ENCODE assay signal across 11 mouse cellular contexts in genomic region chr9:107696106-107696479, GRCm38 (mm10). TPM values are rescaled to one million over a fixed set of nuclear protein-coding genes. Genes with fewer than 3 reads are reported as not detected.
DNase-seq lines count a peak whose midpoint lies in the region; ATAC-seq and TF ChIP-seq lines count a peak whose summit lies in the region.
"Had no signal": no experiment of that assay in that cellular context is flagged by ENCODE, and none has a peak within 500 bp of the region (broad histone marks: within the 10 kb centered on the region; RNA-seq: fewer than 3 reads in every experiment).

No protein-coding gene starts in this region.

- no peak overlapping the region for H3K9ac ChIP-seq in intestine, embryonic 16.5 days (ENCODE audit: low read depth, low read length)
- H3K9ac ChIP-seq in intestine, embryonic 15.5 days, result no peak overlapping the region
- no peak overlapping the region for H3K9ac ChIP-seq in midbrain, embryonic 11.5 days (ENCODE audit: low read length)
- no peak overlapping the region for H3K9ac ChIP-seq in midbrain, postnatal 0 days (replicated peaks; ENCODE audit: low read length, poor library complexity, severe bottlenecking)

- no peak overlapping the region for H3K4me2 ChIP-seq in intestine, embryonic 16.5 days (ENCODE audit: low read depth, low read length)
- no peak overlapping the region for H3K4me2 ChIP-seq in intestine, embryonic 15.5 days (replicated peaks)
- no peak overlapping the region for H3K4me2 ChIP-seq in midbrain, embryonic 11.5 days
- no peak overlapping the region for H3K4me2 ChIP-seq in midbrain, postnatal 0 days (ENCODE audit: low read depth, low read length, poor library complexity, severe bottlenecking)

- H3K9me3 ChIP-seq in intestine, embryonic 16.5 days (ENCODE audit: control insufficient read depth, low read length), result no peaks in the 10 kb centered on the region
- H3K9me3 ChIP-seq in intestine, embryonic 15.5 days, result no peaks in the 10 kb centered on the region
- no peaks in the 10 kb centered on the region for H3K9me3 ChIP-seq in midbrain, embryonic 11.5 days (ENCODE audit: control insufficient read depth, low read length)
- H3K9me3 ChIP-seq in midbrain, postnatal 0 days (ENCODE audit: low read length), result no peaks in the 10 kb centered on the region
- H3K9me3 ChIP-seq: heart, embryonic 10.5 days had no signal

- no peaks in the 10 kb centered on the region for H3K36me3 ChIP-seq in intestine, embryonic 16.5 days (ENCODE audit: control insufficient read depth, insufficient read depth, low read length)
- H3K36me3 ChIP-seq in intestine, embryonic 15.5 days, result peaks cover 9% of the 10 kb centered on the region
- peaks cover 4% of the 10 kb centered on the region; the same call in 1 of the 2 replicates for H3K36me3 ChIP-seq in midbrain, embryonic 11.5 days (ENCODE audit: control insufficient read depth, insufficient read depth, low read length)
- peaks cover 30% of the 10 kb centered on the region for H3K36me3 ChIP-seq in midbrain, postnatal 0 days (ENCODE audit: insufficient read depth, low read length)
- H3K36me3 ChIP-seq in small intestine, adult 2 months (ENCODE audit: control insufficient read depth, insufficient read depth, low read length), result no peaks in the 10 kb centered on the region

- H3K4me1 ChIP-seq in intestine, embryonic 16.5 days (ENCODE audit: control insufficient read depth, insufficient read depth, low read length), result peaks cover 49% of the 10 kb centered on the region
- peaks cover 64% of the 10 kb centered on the region for H3K4me1 ChIP-seq in intestine, embryonic 15.5 days (replicated peaks)
- peaks cover 67% of the 10 kb centered on the region for H3K4me1 ChIP-seq in midbrain, embryonic 11.5 days (ENCODE audit: control insufficient read depth, insufficient read depth, low read length)
- peaks cover 21% of the 10 kb centered on the region for H3K4me1 ChIP-seq in midbrain, postnatal 0 days (ENCODE audit: insufficient read depth, low read length)
- peaks cover 11% of the 10 kb centered on the region for H3K4me1 ChIP-seq in small intestine, adult 2 months (ENCODE audit: control insufficient read depth, insufficient read depth, insufficient read length, low read length)

- WGBS in intestine, embryonic 16.5 days, result 47% methylated on average over 6 of the region's 6 CpGs
- 47% methylated on average over 6 of the region's 6 CpGs for WGBS in intestine, embryonic 15.5 days
- WGBS in midbrain, embryonic 11.5 days, result 35% methylated on average over 6 of the region's 6 CpGs
- WGBS in midbrain, postnatal 0 days, result 30% methylated on average over 6 of the region's 6 CpGs
- 58% methylated on average over 6 of the region's 6 CpGs for WGBS in small intestine, adult 2 months

- no peak for ATAC-seq in intestine, embryonic 16.5 days
- no peak for ATAC-seq in intestine, embryonic 15.5 days
- ATAC-seq in midbrain, embryonic 11.5 days (ENCODE audit: low FRiP score), result no peak
- ATAC-seq in midbrain, postnatal 0 days (ENCODE audit: low FRiP score), result no peak
- ATAC-seq in granulocyte monocyte progenitor cell, adult 5-6 weeks (replicated peaks; ENCODE audit: poor library complexity, severe bottlenecking), result peak; percentile 62; the same call in 1 of the 2 replicates
- no peak for ATAC-seq in frontal cortex, adult (ENCODE audit: low TSS enrichment)

- no peaks in the 10 kb centered on the region for H3K27me3 ChIP-seq in intestine, embryonic 16.5 days (replicated peaks; ENCODE audit: control insufficient read depth, insufficient read depth, low read length)
- no peaks in the 10 kb centered on the region for H3K27me3 ChIP-seq in intestine, embryonic 15.5 days (replicated peaks)
- no peaks in the 10 kb centered on the region for H3K27me3 ChIP-seq in midbrain, embryonic 11.5 days (ENCODE audit: control insufficient read depth, insufficient read depth, low read length)
- no peaks in the 10 kb centered on the region for H3K27me3 ChIP-seq in midbrain, postnatal 0 days (ENCODE audit: insufficient read depth, low read length)
- no peaks in the 10 kb centered on the region for H3K27me3 ChIP-seq in small intestine, adult 2 months (ENCODE audit: control insufficient read depth, insufficient read depth, low read length)

- peak; percentile 83 for DNase-seq in midbrain, embryonic 11.5 days (ENCODE audit: low spot score, missing footprints)
- no peak for DNase-seq in midbrain, postnatal 0 days (ENCODE audit: low spot score)
- DNase-seq in spleen, postnatal 4 days (ENCODE audit: low spot score in 2 of 2), result no peak
- DNase-seq: cerebellum, adult 9-10 months had no signal

- no peak overlapping the region for H3K4me3 ChIP-seq in intestine, embryonic 16.5 days (ENCODE audit: low read length)
- no peak overlapping the region for H3K4me3 ChIP-seq in intestine, embryonic 15.5 days (replicated peaks)
- H3K4me3 ChIP-seq in midbrain, embryonic 11.5 days (ENCODE audit: low read depth, low read length), result no peak overlapping the region
- no peak overlapping the region for H3K4me3 ChIP-seq in midbrain, postnatal 0 days (ENCODE audit: low read depth, low read length)
- no peak overlapping the region for H3K4me3 ChIP-seq in small intestine, adult 2 months (ENCODE audit: low read depth, low read length)
- H3K4me3 ChIP-seq: heart, embryonic 10.5 days had no signal

- no peak for TF ChIP-seq POLR2A in small intestine, adult 2 months (IDR thresholded peaks at IDR 0.05; ENCODE audit: low read depth, low read length)

- no peak for TF ChIP-seq CTCF in midbrain, postnatal 0 days (IDR thresholded peaks at IDR 0.05)
- TF ChIP-seq CTCF in small intestine, adult 2 months (IDR thresholded peaks at IDR 0.05; ENCODE audit: extremely low read depth, insufficient read length, insufficient replicate concordance, low read depth, low read length), result no peak

- H3K27ac ChIP-seq in intestine, embryonic 16.5 days (ENCODE audit: low read length), result 0 out of 2 replicates have a peak overlapping the region, but pooled peaks have one; percentile 13
- no peak overlapping the region for H3K27ac ChIP-seq in intestine, embryonic 15.5 days
- peak overlapping the region; percentile 81 for H3K27ac ChIP-seq in midbrain, embryonic 11.5 days (ENCODE audit: low read depth, low read length)
- no peak overlapping the region for H3K27ac ChIP-seq in midbrain, postnatal 0 days (ENCODE audit: low read depth, low read length)
- H3K27ac ChIP-seq in small intestine, adult 2 months (ENCODE audit: insufficient read depth, low read depth, low read length), result peak overlapping the region; percentile 7

RNA-seq across cellular contexts. Expression of gene Sema3f, which starts 14.2 kb away (rescaled TPM):
- 5.7 and 8.3 TPM in 2 replicates for polyA plus RNA-seq in intestine, embryonic 16.5 days (2015; fragmentation: Nextera tagmentation; extraction: Ambion mirVana)
- 8.9 and 11.2 TPM in 2 replicates for polyA plus RNA-seq in intestine, embryonic 15.5 days (2015; fragmentation: Nextera tagmentation; extraction: Ambion mirVana)
- polyA plus RNA-seq in midbrain, embryonic 11.5 days (2014; fragmentation: Nextera tagmentation; extraction: Ambion mirVana), result 9.6 and 11.9 TPM in 2 replicates
- total RNA-seq in midbrain, postnatal 0 days (2014; rRNA removed), result 115 and 120 TPM in 2 replicates
- 13.5 and 14.1 TPM in 2 replicates for polyA plus RNA-seq in midbrain, postnatal 0 days (2015; fragmentation: Nextera tagmentation; extraction: Ambion mirVana)
- total RNA-seq in granulocyte monocyte progenitor cell, adult 5-6 weeks (2014; fragmentation: Nextera tagmentation), result 2.6 TPM in 1 of 2 replicates, not detected in the other
- not detected in 2 replicates for total RNA-seq in granulocyte monocyte progenitor cell, adult 5-6 weeks (2017)
- polyA plus RNA-seq in small intestine, adult 2 months (2012; rRNA removed), result 24.2 and 30.7 TPM in 2 replicates
- total RNA-seq: monocyte, adult 5-6 weeks had no signal

RNA-seq across cellular contexts. Expression of gene Gnat1, which starts 16.6 kb away (rescaled TPM):
- polyA plus RNA-seq in intestine, embryonic 16.5 days (2015; fragmentation: Nextera tagmentation; extraction: Ambion mirVana), result 0.98 and 1.6 TPM in 2 replicates
- 0.82 and 1.9 TPM in 2 replicates for polyA plus RNA-seq in intestine, embryonic 15.5 days (2015; fragmentation: Nextera tagmentation; extraction: Ambion mirVana)
- 1.1 and 1.4 TPM in 2 replicates for polyA plus RNA-seq in midbrain, embryonic 11.5 days (2014; fragmentation: Nextera tagmentation; extraction: Ambion mirVana)
- 0.52 and 0.55 TPM in 2 replicates for total RNA-seq in midbrain, postnatal 0 days (2014; rRNA removed)
- polyA plus RNA-seq in midbrain, postnatal 0 days (2015; fragmentation: Nextera tagmentation; extraction: Ambion mirVana), result 2.3 and 2.6 TPM in 2 replicates
- not detected in 2 replicates for total RNA-seq in granulocyte monocyte progenitor cell, adult 5-6 weeks (2014; fragmentation: Nextera tagmentation)
- not detected in 2 replicates for total RNA-seq in granulocyte monocyte progenitor cell, adult 5-6 weeks (2017)
- polyA plus RNA-seq in small intestine, adult 2 months (2012; rRNA removed), result 0.13 and 0.17 TPM in 2 replicates
- total RNA-seq: monocyte, adult 5-6 weeks had no signal

RNA-seq across cellular contexts. Expression of gene Slc38a3, which starts 26.8 kb away (rescaled TPM):
- polyA plus RNA-seq in intestine, embryonic 16.5 days (2015; fragmentation: Nextera tagmentation; extraction: Ambion mirVana), result 10.1 TPM in 2 replicates
- 8.4 and 16.0 TPM in 2 replicates for polyA plus RNA-seq in intestine, embryonic 15.5 days (2015; fragmentation: Nextera tagmentation; extraction: Ambion mirVana)
- polyA plus RNA-seq in midbrain, embryonic 11.5 days (2014; fragmentation: Nextera tagmentation; extraction: Ambion mirVana), result 11.2 and 11.7 TPM in 2 replicates
- total RNA-seq in midbrain, postnatal 0 days (2014; rRNA removed), result 70.0 and 94.5 TPM in 2 replicates
- 37.6 and 44.6 TPM in 2 replicates for polyA plus RNA-seq in midbrain, postnatal 0 days (2015; fragmentation: Nextera tagmentation; extraction: Ambion mirVana)
- not detected in 2 replicates for total RNA-seq in granulocyte monocyte progenitor cell, adult 5-6 weeks (2014; fragmentation: Nextera tagmentation)
- total RNA-seq in granulocyte monocyte progenitor cell, adult 5-6 weeks (2017), result not detected in 2 replicates
- polyA plus RNA-seq in small intestine, adult 2 months (2012; rRNA removed), result 2.8 and 48.7 TPM in 2 replicates
- total RNA-seq: monocyte, adult 5-6 weeks had no signal

Comparison
In these comparisons a context has a peak if more than half of its experiments do, and no peak if none do; other contexts are left out.
1. H3K27ac ChIP-seq: peak in intestine, embryonic 16.5 days (single experiment), midbrain, embryonic 11.5 days (single experiment) and small intestine, adult 2 months (single experiment); none in intestine, embryonic 15.5 days (single experiment) and midbrain, postnatal 0 days (single experiment).